Mouse (Mus musculus) midbrain, embryonic 13.5 days (tissue): ENCODE results near the gene Fmnl2. TPM values are rescaled to one million over a fixed set of nuclear protein-coding genes. Genes with fewer than 3 reads are reported as not detected.

Experiments used
- ATAC-seq: fragments of 200-750 bp; cut with Nextera tagmentation; 2 replicates; pipeline ENCODE4 v1.8.0; 2017; ENCODE audit warnings: mild to moderate bottlenecking, moderate TSS enrichment, moderate library complexity
- H3K27ac ChIP-seq: fragments of 300-500 bp; sonication (generic); 2 replicates; pipeline ENCODE4 v1.5.1; 2015; ENCODE audit warnings: inconsistent platforms, mild to moderate bottlenecking, moderate library complexity
- H3K27me3 ChIP-seq: fragments of 300-500 bp; sonication (generic); 2 replicates; pipeline ENCODE4 v1.6.1; 2015; ENCODE audit warnings: mild to moderate bottlenecking, inconsistent platforms
- H3K36me3 ChIP-seq: fragments of 300-500 bp; sonication (generic); 2 replicates; pipeline ENCODE4 v1.6.1; 2015; ENCODE audit warnings: mild to moderate bottlenecking, inconsistent platforms
- H3K4me1 ChIP-seq: fragments of 300-500 bp; sonication (generic); replicated peaks from 2 replicates; pipeline ENCODE4 v1.6.1; 2015; ENCODE audit warnings: inconsistent platforms
- H3K4me2 ChIP-seq: fragments of 300-500 bp; sonication (generic); replicated peaks from 2 replicates; pipeline ENCODE4 v1.6.1; 2015; ENCODE audit warnings: moderate library complexity, mild to moderate bottlenecking, inconsistent platforms
- H3K4me3 ChIP-seq: fragments of 300-500 bp; sonication (generic); replicated peaks from 2 replicates; pipeline ENCODE4 v1.5.1; 2015; ENCODE audit warnings: mild to moderate bottlenecking, inconsistent platforms
- H3K9ac ChIP-seq: fragments of 300-500 bp; sonication (generic); replicated peaks from 2 replicates; pipeline ENCODE4 v1.6.1; 2015; ENCODE audit warnings: mild to moderate bottlenecking, inconsistent platforms
- H3K9me3 ChIP-seq: fragments of 300-500 bp; sonication (generic); 2 replicates; pipeline ENCODE4 v1.6.1; 2016; ENCODE audit warnings: mild to moderate bottlenecking, inconsistent platforms
- WGBS: fragments of 180-500 bp; shearing (Covaris S2); methylation state at CpG from one replicate; pipeline ENCODE4 v1.1.7; 2015; 5-methylcytosine and 5-hydroxymethylcytosine counted together
- polyA plus RNA-seq: library from polyadenylated mRNA; unstranded; fragments of >200 nt; fragmentation: Nextera tagmentation; extraction: Ambion mirVana; gene quantifications from 2 replicates; pipeline ENCODE4 v1.2.1, GENCODE M21; 2015

The Fmnl2 gene
- polyA plus RNA-seq, 1 experiment from 2014 or later: 13.2 TPM

GRCm38 (mm10) chr2:52927381-52927780 lies 69.7 kb downstream of the Fmnl2 start:
- Histone ChIP-seq H3K9ac (no peak overlapping the region), H3K36me3 (no peaks in the 10 kb centered on the region), H3K27ac (peak overlapping the region; percentile 54; the same call in 1 of the 2 replicates), H3K27me3 (no peaks in the 10 kb centered on the region), H3K9me3 (no peaks in the 10 kb centered on the region), H3K4me1 (peaks cover 24% of the 10 kb centered on the region), H3K4me2 (no peak overlapping the region), H3K4me3 (no peak overlapping the region)
- no peak for ATAC-seq
- 56% methylated on average over 3 of the region's 3 CpGs for WGBS

GRCm38 (mm10) chr2:52927858-52928301 lies 70.2 kb downstream of the Fmnl2 start:
- H3K4me1 ChIP-seq: peaks cover 24% of the 10 kb centered on the region
- H3K9ac ChIP-seq: no peak overlapping the region
- no peaks in the 10 kb centered on the region for H3K9me3 ChIP-seq
- peak; percentile 64 for ATAC-seq
- H3K4me2 ChIP-seq: no peak overlapping the region
- peak overlapping the region; percentile 54; the same call in 1 of the 2 replicates for H3K27ac ChIP-seq
- H3K27me3 ChIP-seq: no peaks in the 10 kb centered on the region
- 26% methylated on average over 10 of the region's 10 CpGs for WGBS
- H3K36me3 ChIP-seq: no peaks in the 10 kb centered on the region
- no peak overlapping the region for H3K4me3 ChIP-seq

- Histone ChIP-seq H3K9me3 (no peaks in the 10 kb centered on the region), H3K27ac (peak overlapping the region; percentile 54; the same call in 1 of the 2 replicates), H3K4me3 (no peak overlapping the region), H3K9ac (no peak overlapping the region), H3K27me3 (no peaks in the 10 kb centered on the region), H3K36me3 (no peaks in the 10 kb centered on the region), H3K4me2 (no peak overlapping the region), H3K4me1 (peaks cover 24% of the 10 kb centered on the region)
- WGBS: 34% methylated on average over 3 of the region's 3 CpGs
- peak; percentile 13; the same call in 1 of the 2 replicates for ATAC-seq
Measured at GRCm38 (mm10) chr2:52928401-52928800, 70.7 kb downstream of the Fmnl2 start.

- 93% methylated on average over 5 of the region's 5 CpGs for WGBS
- Histone ChIP-seq H3K4me2 (no peak overlapping the region), H3K27ac (no peak overlapping the region), H3K9ac (no peak overlapping the region), H3K4me3 (no peak overlapping the region), H3K27me3 (no peaks in the 10 kb centered on the region), H3K9me3 (no peaks in the 10 kb centered on the region), H3K4me1 (peaks cover 25% of the 10 kb centered on the region), H3K36me3 (no peaks in the 10 kb centered on the region)
- no peak for ATAC-seq
Measured at GRCm38 (mm10) chr2:52930106-52930868, 72.6 kb downstream of the Fmnl2 start.

- Histone ChIP-seq H3K4me3 (no peak overlapping the region), H3K36me3 (no peaks in the 10 kb centered on the region), H3K4me2 (no peak overlapping the region), H3K9ac (no peak overlapping the region), H3K9me3 (no peaks in the 10 kb centered on the region), H3K27ac (no peak overlapping the region), H3K4me1 (peaks cover 27% of the 10 kb centered on the region), H3K27me3 (no peaks in the 10 kb centered on the region)
- ATAC-seq: no peak
- 98% methylated on average over 2 of the region's 2 CpGs for WGBS
Measured at GRCm38 (mm10) chr2:52931315-52931714, 73.7 kb downstream of the Fmnl2 start.

- no peak overlapping the region for H3K9ac ChIP-seq
- WGBS: 90% methylated on average over 6 of the region's 6 CpGs
Measured at GRCm38 (mm10) chr2:52935906-52936305, 78.2 kb downstream of the Fmnl2 start.

GRCm38 (mm10) chr2:52938351-52939074 lies 80.9 kb downstream of the Fmnl2 start:
- 69% methylated on average over 6 of the region's 6 CpGs for WGBS
- ATAC-seq: no peak
- Histone ChIP-seq H3K9me3 (no peaks in the 10 kb centered on the region), H3K9ac (no peak overlapping the region), H3K27ac (no peak overlapping the region), H3K27me3 (no peaks in the 10 kb centered on the region), H3K4me3 (no peak overlapping the region), H3K4me1 (0 out of 2 replicates have a peak, but pooled peaks cover 3% of the 10 kb centered on the region), H3K4me2 (no peak overlapping the region), H3K36me3 (no peaks in the 10 kb centered on the region)

More at GRCm38 (mm10) chr2:52935906-52936305, 78.2 kb downstream of the Fmnl2 start:
- H3K27ac ChIP-seq: no peak overlapping the region
- no peaks in the 10 kb centered on the region for H3K9me3 ChIP-seq
- H3K4me1 ChIP-seq: 0 out of 2 replicates have a peak, but pooled peaks cover 3% of the 10 kb centered on the region
- no peak overlapping the region for H3K4me3 ChIP-seq
- no peaks in the 10 kb centered on the region for H3K27me3 ChIP-seq
- no peak overlapping the region for H3K4me2 ChIP-seq
- no peak for ATAC-seq
- H3K36me3 ChIP-seq: no peaks in the 10 kb centered on the region

- Histone ChIP-seq H3K9me3 (no peaks in the 10 kb centered on the region), H3K9ac (no peak overlapping the region), H3K4me3 (no peak overlapping the region), H3K27ac (peak overlapping the region; percentile 30; the same call in 1 of the 2 replicates), H3K4me1 (peaks cover 33% of the 10 kb centered on the region), H3K27me3 (no peaks in the 10 kb centered on the region), H3K36me3 (no peaks in the 10 kb centered on the region), H3K4me2 (no peak overlapping the region)
- 77% methylated on average over 9 of the region's 9 CpGs for WGBS
- no peak for ATAC-seq
Measured at GRCm38 (mm10) chr2:52943644-52944423, 86.2 kb downstream of the Fmnl2 start.

- 90% methylated on average over 5 of the region's 5 CpGs for WGBS
- Histone ChIP-seq H3K4me3 (no peak overlapping the region), H3K9me3 (no peaks in the 10 kb centered on the region), H3K9ac (no peak overlapping the region), H3K4me1 (peaks cover 33% of the 10 kb centered on the region), H3K4me2 (no peak overlapping the region), H3K27ac (0 out of 2 replicates have a peak overlapping the region, but pooled peaks have one; percentile 7), H3K36me3 (no peaks in the 10 kb centered on the region), H3K27me3 (no peaks in the 10 kb centered on the region)
- no peak for ATAC-seq
Measured at GRCm38 (mm10) chr2:52944594-52944993, 86.9 kb downstream of the Fmnl2 start.

GRCm38 (mm10) chr2:52946074-52946473 lies 88.4 kb downstream of the Fmnl2 start:
- WGBS: 32% methylated on average over 2 of the region's 2 CpGs
- Histone ChIP-seq H3K4me3 (no peak overlapping the region), H3K4me2 (no peak overlapping the region), H3K9ac (no peak overlapping the region), H3K27ac (peak overlapping the region; percentile 83), H3K9me3 (no peaks in the 10 kb centered on the region), H3K36me3 (no peaks in the 10 kb centered on the region), H3K4me1 (peaks cover 39% of the 10 kb centered on the region), H3K27me3 (no peaks in the 10 kb centered on the region)
- ATAC-seq: peak; percentile 59

- Histone ChIP-seq H3K27ac (peak overlapping the region; percentile 83), H3K27me3 (no peaks in the 10 kb centered on the region), H3K4me2 (no peak overlapping the region), H3K9ac (no peak overlapping the region), H3K9me3 (no peaks in the 10 kb centered on the region), H3K4me1 (peaks cover 40% of the 10 kb centered on the region), H3K4me3 (no peak overlapping the region), H3K36me3 (no peaks in the 10 kb centered on the region)
- 21% methylated on average over 11 of the region's 11 CpGs for WGBS
- ATAC-seq: peak; percentile 89
Measured at GRCm38 (mm10) chr2:52946524-52947186, 89.0 kb downstream of the Fmnl2 start.
